9 mouse cellular contexts compared by ENCODE assay signal in the genomic region with DNA sequence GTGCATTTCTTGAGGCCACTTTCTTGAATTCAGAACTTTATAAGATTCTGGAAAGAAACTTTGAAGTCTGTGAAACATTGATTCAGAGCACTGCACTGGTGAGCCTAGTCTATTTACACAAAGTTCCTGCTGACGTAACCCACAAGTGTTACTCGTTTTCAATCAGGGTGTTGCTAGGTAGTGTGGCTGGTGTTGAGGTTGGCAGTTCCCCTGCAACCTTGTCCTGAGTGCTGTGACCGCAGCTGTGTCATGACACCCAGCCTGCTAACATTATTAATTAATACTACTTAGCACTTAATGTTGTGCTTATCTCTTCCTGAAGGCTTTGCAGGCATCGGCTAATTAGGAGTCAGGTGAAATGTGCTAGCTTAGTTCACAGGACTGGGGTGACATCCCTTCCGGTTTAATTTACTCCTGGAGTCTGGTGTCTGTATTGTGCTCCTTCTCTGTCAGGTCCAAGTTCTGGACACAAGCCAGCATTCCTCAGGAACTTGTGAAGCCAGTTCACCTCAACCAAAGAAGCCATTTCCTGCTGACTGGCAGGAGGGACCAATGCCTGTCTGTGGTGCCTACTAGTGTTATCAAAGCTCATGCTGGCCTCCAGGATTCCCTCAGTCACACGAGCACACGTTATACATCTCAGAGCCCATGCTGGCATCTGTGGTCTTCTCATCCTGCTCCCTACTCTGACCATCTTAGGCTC. TPM values are rescaled to one million over a fixed set of nuclear protein-coding genes. Genes with fewer than 3 reads are reported as not detected.
DNase-seq lines count a peak whose midpoint lies in the region; ATAC-seq and TF ChIP-seq lines count a peak whose summit lies in the region.
"Had no signal": no experiment of that assay in that cellular context is flagged by ENCODE, and none has a peak within 500 bp of the region (broad histone marks: within the 10 kb centered on the region; RNA-seq: fewer than 3 reads in every experiment).

No protein-coding gene starts in this region.

- H3K27ac ChIP-seq in heart, embryonic 14.5 days (replicated peaks in 1 of 2; ENCODE audit: control insufficient read depth in 1 of 2, insufficient read depth in 1 of 2, low read depth in 2 of 2, low read length in 2 of 2), result peak overlapping the region; percentile 48 to 65; a peak in 2 of 4 replicates
- peak overlapping the region; percentile 52; the same call in 1 of the 2 replicates for H3K27ac ChIP-seq in kidney, postnatal 0 days

- TF ChIP-seq CTCF in kidney, postnatal 0 days (IDR thresholded peaks at IDR 0.05; ENCODE audit: low read depth), result no peak

- no peak overlapping the region for H3K4me2 ChIP-seq in heart, embryonic 14.5 days (ENCODE audit: low read length)
- H3K4me2 ChIP-seq in kidney, postnatal 0 days (ENCODE audit: low read length), result no peak overlapping the region

- H3K4me1 ChIP-seq in heart, embryonic 14.5 days (ENCODE audit: control insufficient read depth in 2 of 2, insufficient read depth in 2 of 2, low read length in 2 of 2), result peaks cover 12 to 13% of the 10 kb centered on the region in 2 experiments; a peak in 3 of 4 replicates
- peaks cover 6% of the 10 kb centered on the region; the same call in 1 of the 2 replicates for H3K4me1 ChIP-seq in kidney, postnatal 0 days (replicated peaks; ENCODE audit: insufficient read depth, low read length)

- WGBS in heart, embryonic 14.5 days, result 46% methylated on average over 7 of the region's 7 CpGs
- WGBS in kidney, postnatal 0 days, result 46% methylated on average over 7 of the region's 7 CpGs

- H3K9ac ChIP-seq in heart, embryonic 14.5 days (ENCODE audit: low read length), result no peak overlapping the region
- no peak overlapping the region for H3K9ac ChIP-seq in kidney, postnatal 0 days (ENCODE audit: low read depth, low read length)

- H3K4me3 ChIP-seq in heart, embryonic 14.5 days (ENCODE audit: control insufficient read depth in 1 of 2, insufficient read depth in 1 of 2, low read depth in 1 of 2, low read length in 2 of 2), result no peak overlapping the region
- H3K4me3 ChIP-seq in kidney, postnatal 0 days (replicated peaks; ENCODE audit: low read depth, low read length), result no peak overlapping the region

- ATAC-seq in heart, embryonic 14.5 days (ENCODE audit: insufficient number of reproducible peaks, insufficient read depth, low FRiP score, low read depth), result 0 out of 2 replicates have a peak, but pooled peaks have one; percentile 15
- no peak for ATAC-seq in kidney, postnatal 0 days (replicated peaks; ENCODE audit: low FRiP score, low read depth)

- no peaks in the 10 kb centered on the region for H3K27me3 ChIP-seq in heart, embryonic 14.5 days (ENCODE audit: control insufficient read depth, insufficient read depth, low read length)
- H3K27me3 ChIP-seq in kidney, postnatal 0 days (ENCODE audit: insufficient read depth, low read length), result no peaks in the 10 kb centered on the region

- no peak for DNase-seq in heart, postnatal 14 days
- DNase-seq in urinary bladder, adult 18-20 months (ENCODE audit: low spot score in 2 of 2), result peak; percentile 4 to 8
- no peak for DNase-seq in urinary bladder, postnatal 4 days (ENCODE audit: low spot score in 2 of 2)
- no peak for DNase-seq in kidney, postnatal 0 days (ENCODE audit: low spot score)
- DNase-seq in urinary bladder, postnatal 36 days (ENCODE audit: low spot score in 2 of 2), result peak; percentile 8 to 11
- no peak for DNase-seq in ovary, postnatal 36 days (ENCODE audit: low spot score)
- no peak for DNase-seq in right cerebral cortex, adult 2 months (ENCODE audit: low spot score in 2 of 2)
- DNase-seq: adrenal gland, postnatal 14 days had no signal

- H3K9me3 ChIP-seq in heart, embryonic 14.5 days (ENCODE audit: control insufficient read depth, low read length), result no peaks in the 10 kb centered on the region
- no peaks in the 10 kb centered on the region for H3K9me3 ChIP-seq in kidney, postnatal 0 days (replicated peaks; ENCODE audit: low read length)

- no peaks in the 10 kb centered on the region for H3K36me3 ChIP-seq in heart, embryonic 14.5 days (ENCODE audit: control insufficient read depth, insufficient read depth, low read length)
- H3K36me3 ChIP-seq in kidney, postnatal 0 days (ENCODE audit: insufficient read depth, low read length), result no peaks in the 10 kb centered on the region

- intact Hi-C loops in heart, postnatal 14 days (cut with DNase I), result no loop called here

RNA-seq across cellular contexts. Expression of gene Slc7a14, which starts 50.5 kb away (rescaled TPM):
- polyA plus RNA-seq in heart, embryonic 14.5 days (2014; fragmentation: Nextera tagmentation; extraction: Ambion mirVana), result 0.62 and 0.66 TPM in 2 replicates
- under 1 TPM; 0.10 to 0.12 TPM for total RNA-seq in heart, postnatal 14 days (2021)
- polyA plus RNA-seq in kidney, postnatal 0 days (2015; fragmentation: Nextera tagmentation; extraction: Ambion mirVana), result 0.01 and 0.03 TPM in 2 replicates

Comparison
In these comparisons a context has a peak if more than half of its experiments do, and no peak if none do; other contexts are left out.
1. DNase-seq: peak in urinary bladder, adult 18-20 months (2 of 2) and urinary bladder, postnatal 36 days (2 of 2); none in heart, postnatal 14 days (0 of 2), urinary bladder, postnatal 4 days (0 of 2), kidney, postnatal 0 days (single experiment), ovary, postnatal 36 days (single experiment) and right cerebral cortex, adult 2 months (0 of 2).